Mouse (Mus musculus): ENCODE measurements around the gene Ktn1. TPM values are rescaled to one million over a fixed set of nuclear protein-coding genes. Genes with fewer than 3 reads are reported as not detected.

The Ktn1 gene
- total and polyA plus RNA-seq, 2 experiments from 2014 or later, result 23.5 to 66.8 TPM

GRCm38 (mm10) chr14:47627360-47627759 lies 20.9 kb upstream of the Ktn1 start:
- no peaks in the 10 kb centered on the region for H3K27me3 ChIP-seq (ENCODE audit: insufficient read depth, low read length)
- H3K4me3 ChIP-seq (ENCODE audit: low read length), result no peak overlapping the region
- TF ChIP-seq CTCF (IDR thresholded peaks at IDR 0.05; ENCODE audit: low read depth), result no peak
- H3K27ac ChIP-seq, result no peak overlapping the region
- H3K9ac ChIP-seq (replicated peaks; ENCODE audit: low read length), result no peak overlapping the region
- no peaks in the 10 kb centered on the region for H3K4me1 ChIP-seq (ENCODE audit: insufficient read depth, low read length)
- DNase-seq (ENCODE audit: low spot score), result no peak
- no peak overlapping the region for H3K4me2 ChIP-seq (ENCODE audit: low read depth, low read length)
- no peaks in the 10 kb centered on the region for H3K36me3 ChIP-seq (ENCODE audit: insufficient read depth, low read length)
- H3K9me3 ChIP-seq (ENCODE audit: low read length), result no peaks in the 10 kb centered on the region
- WGBS, result 88% methylated on average over 5 of the region's 5 CpGs
- ATAC-seq, result no peak

- ATAC-seq (no peak), DNase-seq (ENCODE audit: low spot score) (no peak)
- H3K4me1 ChIP-seq (ENCODE audit: insufficient read depth, low read length), result no peaks in the 10 kb centered on the region
- H3K4me2 ChIP-seq (ENCODE audit: low read depth, low read length), result no peak overlapping the region
- no peaks in the 10 kb centered on the region for H3K36me3 ChIP-seq (ENCODE audit: insufficient read depth, low read length)
- H3K9ac ChIP-seq (replicated peaks; ENCODE audit: low read length), result no peak overlapping the region
- no peaks in the 10 kb centered on the region for H3K9me3 ChIP-seq (ENCODE audit: low read length)
- no peak for TF ChIP-seq CTCF (IDR thresholded peaks at IDR 0.05; ENCODE audit: low read depth)
- no peak overlapping the region for H3K27ac ChIP-seq
- WGBS, result 90% methylated on average over 1 of the region's 1 CpGs
- H3K4me3 ChIP-seq (ENCODE audit: low read length), result no peak overlapping the region
- no peaks in the 10 kb centered on the region for H3K27me3 ChIP-seq (ENCODE audit: insufficient read depth, low read length)
These were observed 15.8 kb upstream of the Ktn1 start for GRCm38 (mm10) chr14:47632419-47632818.

GRCm38 (mm10) chr14:47634410-47634809 lies 13.8 kb upstream of the Ktn1 start:
- H3K4me2 ChIP-seq (ENCODE audit: low read depth, low read length), result no peak overlapping the region
- no peaks in the 10 kb centered on the region for H3K36me3 ChIP-seq (ENCODE audit: insufficient read depth, low read length)
- H3K4me1 ChIP-seq (ENCODE audit: insufficient read depth, low read length), result no peaks in the 10 kb centered on the region
- no peak for TF ChIP-seq CTCF (IDR thresholded peaks at IDR 0.05; ENCODE audit: low read depth)
- no peaks in the 10 kb centered on the region for H3K9me3 ChIP-seq (ENCODE audit: low read length)
- H3K4me3 ChIP-seq (ENCODE audit: low read length), result no peak overlapping the region
- peak; percentile 27; the same call in 1 of the 2 replicates for ATAC-seq
- peak; percentile 50 for DNase-seq (ENCODE audit: low spot score)
- H3K9ac ChIP-seq (replicated peaks; ENCODE audit: low read length), result no peak overlapping the region
- no peaks in the 10 kb centered on the region for H3K27me3 ChIP-seq (ENCODE audit: insufficient read depth, low read length)
- WGBS, result 44% methylated on average over 9 of the region's 9 CpGs
- no peak overlapping the region for H3K27ac ChIP-seq

DNA sequence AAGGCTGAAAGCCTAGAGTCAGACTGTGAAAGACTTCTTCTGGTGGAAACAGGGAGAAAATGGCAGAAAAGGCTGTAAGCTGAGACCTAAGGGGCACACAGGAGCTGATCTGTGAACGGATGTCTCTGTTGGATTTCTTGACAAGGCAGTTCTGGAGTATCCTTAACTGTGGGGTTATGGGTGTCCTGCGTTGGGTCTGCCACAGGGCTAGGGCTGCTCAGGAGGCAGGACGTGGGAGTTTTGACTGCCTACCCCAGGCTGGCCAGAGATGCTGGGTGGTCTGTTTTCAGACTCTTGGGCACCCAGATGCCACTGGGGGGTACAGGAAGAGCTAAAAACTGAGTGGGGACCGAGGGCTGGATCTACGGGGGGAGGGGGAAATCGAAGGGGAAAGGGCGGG lies 13.4 kb upstream of the Ktn1 start:
- Histone ChIP-seq H3K9me3 (ENCODE audit: low read length) (no peaks in the 10 kb centered on the region), H3K27ac (no peak overlapping the region), H3K4me3 (ENCODE audit: low read length) (no peak overlapping the region), H3K9ac (replicated peaks; ENCODE audit: low read length) (no peak overlapping the region), H3K4me2 (ENCODE audit: low read depth, low read length) (no peak overlapping the region), H3K27me3 (ENCODE audit: insufficient read depth, low read length) (no peaks in the 10 kb centered on the region), H3K36me3 (ENCODE audit: insufficient read depth, low read length) (no peaks in the 10 kb centered on the region), H3K4me1 (ENCODE audit: insufficient read depth, low read length) (no peaks in the 10 kb centered on the region)
- no peak for TF ChIP-seq CTCF (IDR thresholded peaks at IDR 0.05; ENCODE audit: low read depth)
- 79% methylated on average over 7 of the region's 7 CpGs for WGBS
- no peak for DNase-seq (ENCODE audit: low spot score)
- ATAC-seq, result no peak

DNA sequence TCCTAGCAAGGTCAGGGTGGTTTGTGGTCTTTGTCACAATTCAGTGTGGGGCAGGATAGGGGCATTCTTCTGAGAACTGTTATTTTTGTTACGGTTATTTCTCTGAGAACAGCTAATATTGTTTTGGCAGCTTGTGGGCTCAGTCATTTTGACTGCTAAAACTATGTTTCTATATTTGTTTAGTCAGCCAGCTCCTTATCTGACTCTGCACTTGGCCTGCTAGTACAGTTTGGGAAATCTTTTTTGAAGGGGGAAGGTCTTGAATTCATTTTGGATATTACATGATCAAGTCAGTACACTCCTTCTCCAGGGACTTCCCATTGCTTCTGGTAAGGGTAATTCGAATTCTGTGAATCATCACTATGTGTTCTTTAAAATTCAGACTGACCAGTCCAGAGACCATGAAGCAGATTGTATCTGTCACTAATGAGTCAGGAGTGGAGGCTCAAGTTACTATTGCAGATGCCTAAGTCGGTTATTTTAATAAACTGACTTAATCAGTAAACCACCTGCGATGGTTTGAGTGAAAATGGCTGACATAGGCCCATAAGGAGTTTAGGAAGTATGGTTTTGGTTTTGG lies 9.8 kb upstream of the Ktn1 start:
- Histone ChIP-seq H3K27ac (no peak overlapping the region), H3K36me3 (ENCODE audit: insufficient read depth, low read length) (no peaks in the 10 kb centered on the region), H3K4me3 (ENCODE audit: low read length) (no peak overlapping the region), H3K27me3 (ENCODE audit: insufficient read depth, low read length) (no peaks in the 10 kb centered on the region), H3K9me3 (ENCODE audit: low read length) (no peaks in the 10 kb centered on the region), H3K9ac (replicated peaks; ENCODE audit: low read length) (no peak overlapping the region), H3K4me2 (ENCODE audit: low read depth, low read length) (no peak overlapping the region), H3K4me1 (ENCODE audit: insufficient read depth, low read length) (no peaks in the 10 kb centered on the region)
- ATAC-seq (no peak), DNase-seq (ENCODE audit: low spot score) (no peak)
- WGBS, result 82% methylated on average over 4 of the region's 4 CpGs
- TF ChIP-seq CTCF (IDR thresholded peaks at IDR 0.05; ENCODE audit: low read depth), result no peak

GRCm38 (mm10) chr14:47645620-47646019 lies 2.6 kb upstream of the Ktn1 start:
- H3K4me1 ChIP-seq (ENCODE audit: insufficient read depth, low read length), result no peaks in the 10 kb centered on the region
- no peak overlapping the region for H3K4me3 ChIP-seq (ENCODE audit: low read length)
- no peak overlapping the region for H3K4me2 ChIP-seq (ENCODE audit: low read depth, low read length)
- no peaks in the 10 kb centered on the region for H3K36me3 ChIP-seq (ENCODE audit: insufficient read depth, low read length)
- no peaks in the 10 kb centered on the region for H3K27me3 ChIP-seq (ENCODE audit: insufficient read depth, low read length)
- TF ChIP-seq CTCF (IDR thresholded peaks at IDR 0.05; ENCODE audit: low read depth), result no peak
- no peak for DNase-seq (ENCODE audit: low spot score)
- ATAC-seq, result no peak
- no peak overlapping the region for H3K27ac ChIP-seq
- no peaks in the 10 kb centered on the region for H3K9me3 ChIP-seq (ENCODE audit: low read length)
- no peak overlapping the region for H3K9ac ChIP-seq (replicated peaks; ENCODE audit: low read length)
- 46% methylated on average over 7 of the region's 7 CpGs for WGBS

GRCm38 (mm10) chr14:47646246-47646645 lies 2.0 kb upstream of the Ktn1 start:
- Histone ChIP-seq H3K27ac (no peak overlapping the region), H3K27me3 (ENCODE audit: insufficient read depth, low read length) (no peaks in the 10 kb centered on the region), H3K4me3 (ENCODE audit: low read length) (no peak overlapping the region), H3K9ac (replicated peaks; ENCODE audit: low read length) (no peak overlapping the region), H3K4me2 (ENCODE audit: low read depth, low read length) (no peak overlapping the region), H3K9me3 (ENCODE audit: low read length) (no peaks in the 10 kb centered on the region), H3K4me1 (ENCODE audit: insufficient read depth, low read length) (peaks cover under 1% of the 10 kb centered on the region; the same call in 1 of the 2 replicates), H3K36me3 (ENCODE audit: insufficient read depth, low read length) (no peaks in the 10 kb centered on the region)
- 26% methylated on average over 5 of the region's 5 CpGs for WGBS
- peak; percentile 15 for DNase-seq (ENCODE audit: low spot score)
- no peak for ATAC-seq
- TF ChIP-seq CTCF (IDR thresholded peaks at IDR 0.05; ENCODE audit: low read depth), result no peak

Measured in hindbrain, postnatal 0 days (tissue).